Mouse (Mus musculus): ENCODE measurements around the gene Ttc24. TPM values are rescaled to one million over a fixed set of nuclear protein-coding genes. Genes with fewer than 3 reads are reported as not detected.

The Ttc24 gene
- polyA plus RNA-seq, 1 experiment from 2014 or later = not detected

Other genes starting within 250 kb of the Ttc24 start
- gene Sh2d2a, start 231.5 kb downstream of the Ttc24 start, polyA plus RNA-seq (2014; fragmentation: Nextera tagmentation; extraction: Ambion mirVana) = 0.17 TPM in 1 of 2 replicates, not detected in the other
- gene Prcc, start 192.7 kb downstream of the Ttc24 start, polyA plus RNA-seq (2014; fragmentation: Nextera tagmentation; extraction: Ambion mirVana) = 14.1 and 14.5 TPM in 2 replicates
- 172 and 179 TPM in 2 replicates for gene Hdgf, start 172.0 kb downstream of the Ttc24 start, polyA plus RNA-seq (2014; fragmentation: Nextera tagmentation; extraction: Ambion mirVana)
- 67.3 and 68.2 TPM in 2 replicates for gene Mrpl24, start 158.8 kb downstream of the Ttc24 start, polyA plus RNA-seq (2014; fragmentation: Nextera tagmentation; extraction: Ambion mirVana)
- 25.0 and 30.2 TPM in 2 replicates for gene Isg20l2, start 148.0 kb downstream of the Ttc24 start, polyA plus RNA-seq (2014; fragmentation: Nextera tagmentation; extraction: Ambion mirVana)
- gene Rrnad1, start 147.6 kb downstream of the Ttc24 start, polyA plus RNA-seq (2014; fragmentation: Nextera tagmentation; extraction: Ambion mirVana) = 14.3 and 14.9 TPM in 2 replicates
- gene Crabp2, start 129.6 kb downstream of the Ttc24 start, polyA plus RNA-seq (2014; fragmentation: Nextera tagmentation; extraction: Ambion mirVana) = 24.1 and 25.1 TPM in 2 replicates
- 11.1 and 15.1 TPM in 2 replicates for gene Nes, start 107.2 kb downstream of the Ttc24 start, polyA plus RNA-seq (2014; fragmentation: Nextera tagmentation; extraction: Ambion mirVana)
- not detected in 2 replicates for gene Bcan, start 78.1 kb downstream of the Ttc24 start, polyA plus RNA-seq (2014; fragmentation: Nextera tagmentation; extraction: Ambion mirVana)
- gene Hapln2, start 50.7 kb downstream of the Ttc24 start, polyA plus RNA-seq (2014; fragmentation: Nextera tagmentation; extraction: Ambion mirVana) = not detected in 2 replicates
- 22.1 and 23.9 TPM in 2 replicates for gene Gpatch4, start 35.2 kb downstream of the Ttc24 start, polyA plus RNA-seq (2014; fragmentation: Nextera tagmentation; extraction: Ambion mirVana)
- 136 and 149 TPM in 2 replicates for gene Naxe, start 19.8 kb downstream of the Ttc24 start, polyA plus RNA-seq (2014; fragmentation: Nextera tagmentation; extraction: Ambion mirVana)
- gene Iqgap3, start 3.7 kb upstream of the Ttc24 start, polyA plus RNA-seq (2014; fragmentation: Nextera tagmentation; extraction: Ambion mirVana) = 18.5 and 21.9 TPM in 2 replicates
- 39.8 and 45.1 TPM in 2 replicates for gene Mef2d, start 64.1 kb upstream of the Ttc24 start, polyA plus RNA-seq (2014; fragmentation: Nextera tagmentation; extraction: Ambion mirVana)
- 0.10 TPM in 1 of 2 replicates, not detected in the other for gene Rhbg, start 176.4 kb upstream of the Ttc24 start, polyA plus RNA-seq (2014; fragmentation: Nextera tagmentation; extraction: Ambion mirVana)
- 0.31 TPM in 1 of 2 replicates, not detected in the other for gene Gm38392, start 208.9 kb upstream of the Ttc24 start, polyA plus RNA-seq (2014; fragmentation: Nextera tagmentation; extraction: Ambion mirVana)
- 12.8 and 14.9 TPM in 2 replicates for gene Tsacc, start 218.7 kb upstream of the Ttc24 start, polyA plus RNA-seq (2014; fragmentation: Nextera tagmentation; extraction: Ambion mirVana)
- 491 and 516 TPM in 2 replicates for gene Cct3, start 218.8 kb upstream of the Ttc24 start, polyA plus RNA-seq (2014; fragmentation: Nextera tagmentation; extraction: Ambion mirVana)
- 106 and 118 TPM in 2 replicates for gene Glmp, start 246.7 kb upstream of the Ttc24 start, polyA plus RNA-seq (2014; fragmentation: Nextera tagmentation; extraction: Ambion mirVana)